Comparison of ENCODE assay signal across 24 mouse cellular contexts in genomic region chr16:24895160-24895559, GRCm38 (mm10).
"Had no signal": no experiment of that assay in that cellular context is flagged by ENCODE, and none has a peak within 500 bp of the region (broad histone marks: within the 10 kb centered on the region; RNA-seq: fewer than 3 reads in every experiment).

No protein-coding gene starts in this region.

- H3K4me3 ChIP-seq: limb, embryonic 10.5 days; limb, embryonic 13.5 days; liver, embryonic 12.5 days; liver, embryonic 15.5 days; lung, embryonic 15.5 days; megakaryocyte, embryonic 14.5 days; midbrain, embryonic 10.5 days; midbrain, embryonic 13.5 days; myocyte; neural tube, embryonic 13.5 days had no signal

- H3K27ac ChIP-seq: kidney, postnatal 0 days; limb, embryonic 10.5 days; limb, embryonic 13.5 days; liver, embryonic 12.5 days; liver, embryonic 15.5 days; lung, embryonic 15.5 days; midbrain, embryonic 10.5 days; midbrain, embryonic 13.5 days; neural tube, embryonic 13.5 days; stomach, postnatal 0 days had no signal

- DNase-seq: kidney, adult 2 months; kidney, postnatal 25 days; liver; lung, adult 18-20 months; lung, postnatal 10 days; lung, postnatal 36 days; retina, postnatal 1 day; right cerebral cortex, postnatal 14 days; right cerebral cortex, postnatal 4 days; thymus, adult 2 months; thymus, postnatal 14 days; thymus, postnatal 4 days had no signal
